Mouse (Mus musculus): ENCODE data around the gene Itpr1.

Itpr1 gene

GRCm38 (mm10) chr6:108246369-108247085 lies 33.6 kb downstream of the Itpr1 start:
- no peak for DNase-seq

DNA sequence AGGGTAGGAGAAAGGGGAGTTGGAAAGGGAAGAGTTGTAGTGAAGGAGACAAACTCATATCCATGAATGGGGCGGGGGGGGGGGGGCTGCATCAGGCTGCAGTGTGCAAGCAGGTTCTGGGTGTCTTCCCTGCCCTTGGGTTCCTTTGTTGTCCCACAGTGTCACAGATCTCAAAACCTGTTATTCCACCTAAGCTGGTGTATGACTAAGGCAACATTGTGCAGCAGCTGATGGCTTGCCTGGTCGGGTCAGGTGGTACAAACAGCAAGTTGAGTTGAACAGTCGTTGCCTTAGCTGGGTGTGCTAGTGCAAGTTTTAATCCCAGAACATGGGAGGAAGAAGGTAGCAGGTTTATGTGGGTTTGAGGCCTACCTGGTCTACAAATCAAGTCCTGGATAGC lies 34.3 kb downstream of the Itpr1 start:
- DNase-seq = no peak

GRCm38 (mm10) chr6:108248519-108248918 lies 35.6 kb downstream of the Itpr1 start:
- no peak for DNase-seq

DNA sequence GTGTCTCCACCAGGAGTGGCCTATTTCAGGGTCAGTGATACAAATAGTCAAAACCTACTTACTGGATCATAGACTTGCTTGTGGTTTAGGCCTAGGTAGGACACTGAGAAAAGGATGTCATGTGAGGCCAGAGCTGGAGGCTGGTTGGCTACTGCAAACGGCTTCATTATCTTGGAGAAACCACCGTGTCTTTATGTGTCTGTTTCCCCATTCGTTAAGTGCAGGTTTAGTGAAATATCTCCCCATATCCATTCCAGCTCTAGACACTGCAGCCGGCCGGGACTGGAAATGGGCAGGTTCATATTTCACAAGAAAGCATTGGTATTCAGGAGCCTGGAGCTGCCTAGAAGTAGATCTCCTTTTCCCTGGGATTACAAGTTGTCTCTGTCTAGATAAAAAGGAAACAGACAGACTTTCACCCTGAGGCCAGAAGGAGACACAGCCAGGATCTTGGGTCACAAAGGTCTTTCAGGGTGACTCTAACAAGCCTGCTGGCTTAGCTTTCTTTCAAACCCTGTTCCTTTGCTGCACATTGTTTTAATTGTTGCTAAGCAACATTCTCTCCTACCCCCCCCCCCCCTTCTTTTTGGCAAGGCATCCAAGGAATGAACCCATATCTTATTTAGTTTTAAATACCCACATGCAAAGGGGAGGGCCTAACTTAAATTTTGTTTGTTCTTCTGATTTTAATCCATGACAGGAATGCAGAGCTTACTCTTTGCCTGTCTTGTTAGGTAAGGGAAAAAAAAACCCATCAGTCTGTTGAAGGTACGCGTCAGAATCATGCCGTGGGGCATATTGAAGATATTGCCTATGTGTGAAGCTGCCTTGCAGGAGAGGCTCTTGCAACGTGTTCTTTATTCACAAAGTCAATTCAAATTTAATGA lies 36.4 kb downstream of the Itpr1 start:
- DNase-seq = no peak

- no peak for DNase-seq
Observed at GRCm38 (mm10) chr6:108249918-108250225, 37.0 kb downstream of the Itpr1 start.

DNA sequence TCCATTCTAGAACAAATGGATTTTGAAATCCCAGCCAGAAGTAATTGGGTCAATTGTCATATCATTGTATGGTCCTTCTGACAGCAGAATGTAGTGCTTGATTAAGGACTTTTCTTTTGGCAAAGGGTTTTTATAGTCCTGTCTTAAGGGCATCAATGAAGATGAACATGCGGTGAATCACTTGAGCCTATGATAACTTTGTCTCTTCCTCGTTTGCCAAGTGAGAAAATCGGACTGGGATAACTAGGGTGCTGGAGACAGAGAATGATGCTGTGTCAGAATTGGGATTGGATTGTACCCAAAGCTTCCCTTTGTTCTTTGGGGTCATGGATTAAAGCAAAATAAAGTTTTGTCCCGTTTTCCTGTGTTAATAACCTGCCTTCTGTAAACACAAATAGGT lies 37.5 kb downstream of the Itpr1 start:
- DNase-seq = no peak

GRCm38 (mm10) chr6:108252565-108253360 lies 39.9 kb downstream of the Itpr1 start:
- DNase-seq = no peak

DNA sequence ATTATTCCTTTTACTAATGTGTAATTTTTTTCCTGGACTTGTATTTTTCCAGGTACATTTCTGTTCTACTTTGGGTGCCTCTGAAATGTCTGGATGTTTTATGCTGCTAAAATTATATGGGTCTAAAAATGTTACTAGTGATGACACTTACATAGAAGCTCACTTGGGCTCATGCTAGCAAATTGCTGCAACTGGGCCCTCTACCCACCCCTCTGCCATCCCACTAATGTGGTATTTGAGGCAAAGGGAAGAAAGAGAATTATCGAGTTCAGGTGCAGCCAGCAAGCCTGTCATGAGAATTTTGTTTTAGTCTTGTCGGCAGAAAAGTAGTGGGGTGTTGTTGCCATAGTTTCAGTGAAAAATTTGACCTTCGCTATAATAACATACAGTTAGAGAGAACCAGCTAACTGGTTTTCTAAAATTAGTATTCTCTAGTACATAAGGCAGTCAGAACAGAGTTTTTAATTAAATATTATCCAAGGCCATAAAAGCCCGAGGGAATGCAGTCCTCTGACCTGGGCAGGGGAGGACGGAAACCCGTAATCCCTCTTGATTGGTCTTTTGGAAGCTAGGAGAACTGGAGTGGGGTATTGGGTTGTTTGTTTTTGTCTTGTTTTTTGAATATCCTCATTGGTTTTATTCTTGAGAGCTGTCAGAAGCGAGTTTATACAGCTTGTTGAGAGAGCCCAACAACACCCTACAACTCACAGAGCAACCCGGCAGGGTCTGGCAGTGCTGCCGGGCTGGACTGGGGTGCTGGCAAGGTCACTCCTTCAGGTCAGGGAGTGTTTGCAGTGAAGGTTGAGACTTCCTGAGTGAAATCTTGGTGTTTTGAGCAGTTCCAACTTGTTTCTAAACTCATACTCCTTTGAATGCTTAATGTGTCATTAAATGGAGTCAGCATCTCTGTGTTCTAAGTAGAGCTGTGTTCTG lies 41.5 kb downstream of the Itpr1 start:
- no peak for DNase-seq

DNA sequence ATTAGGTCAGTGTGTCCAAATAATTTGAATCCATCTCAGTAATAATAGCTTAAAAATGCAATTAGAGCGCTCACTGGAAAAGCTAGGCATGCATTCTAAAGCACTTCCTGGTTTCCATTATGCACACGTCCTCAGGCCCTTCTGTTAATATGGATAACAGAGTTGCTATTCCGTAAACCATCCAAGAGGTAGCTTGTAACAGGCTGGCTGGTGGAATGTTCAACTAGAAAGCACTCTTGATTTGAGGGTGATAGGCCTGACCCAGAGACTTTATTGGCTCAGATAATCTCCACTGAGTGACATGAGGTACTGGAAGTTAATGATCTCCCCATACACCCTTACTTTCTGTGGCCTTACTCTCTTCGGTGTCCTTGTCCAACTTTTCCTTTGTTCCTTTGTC lies 43.0 kb downstream of the Itpr1 start:
- no peak for DNase-seq

GRCm38 (mm10) chr6:108257225-108257624 lies 44.3 kb downstream of the Itpr1 start:
- DNase-seq = no peak

DNA sequence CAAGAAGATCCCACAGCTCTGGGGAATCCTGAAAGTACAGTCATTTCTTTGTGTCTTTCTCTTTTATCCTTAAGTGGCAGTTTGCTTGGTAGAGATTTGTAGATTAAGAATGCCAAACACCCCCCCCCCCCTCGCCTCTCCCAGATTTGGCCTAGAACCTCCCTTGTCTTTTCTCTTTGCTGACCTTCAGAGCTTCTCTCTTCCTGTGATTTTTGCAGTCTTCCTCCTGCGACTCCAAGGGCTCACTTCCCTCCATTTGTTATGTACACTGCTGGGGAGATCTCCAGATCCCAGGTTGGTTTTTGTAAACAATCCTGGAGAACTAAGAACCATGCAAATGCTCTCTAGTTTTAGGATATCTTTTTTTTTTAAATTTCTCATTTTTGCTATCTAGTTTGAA lies 45.7 kb downstream of the Itpr1 start:
- no peak for DNase-seq

- no peak for DNase-seq
Observed at GRCm38 (mm10) chr6:108259671-108260070, 46.8 kb downstream of the Itpr1 start.

DNA sequence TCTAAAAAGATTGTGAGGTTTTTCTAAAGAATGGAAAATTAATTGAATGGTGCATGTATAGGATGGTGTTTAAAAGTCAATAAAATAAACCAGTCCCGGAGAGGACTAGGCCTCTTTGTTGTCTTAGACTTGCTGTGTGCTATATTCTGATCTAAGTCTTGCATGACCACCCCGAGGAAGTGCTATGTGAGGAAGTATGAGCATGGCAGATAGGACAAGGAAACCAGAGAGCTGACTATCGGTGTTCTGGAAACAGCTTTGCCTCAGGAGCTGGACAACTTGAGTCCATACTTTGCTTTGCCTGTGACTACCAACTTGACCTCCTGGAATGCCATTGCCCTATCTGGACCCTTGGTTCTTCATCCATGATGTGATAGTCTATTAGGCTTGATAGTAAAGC lies 48.6 kb downstream of the Itpr1 start:
- no peak for DNase-seq

DNA sequence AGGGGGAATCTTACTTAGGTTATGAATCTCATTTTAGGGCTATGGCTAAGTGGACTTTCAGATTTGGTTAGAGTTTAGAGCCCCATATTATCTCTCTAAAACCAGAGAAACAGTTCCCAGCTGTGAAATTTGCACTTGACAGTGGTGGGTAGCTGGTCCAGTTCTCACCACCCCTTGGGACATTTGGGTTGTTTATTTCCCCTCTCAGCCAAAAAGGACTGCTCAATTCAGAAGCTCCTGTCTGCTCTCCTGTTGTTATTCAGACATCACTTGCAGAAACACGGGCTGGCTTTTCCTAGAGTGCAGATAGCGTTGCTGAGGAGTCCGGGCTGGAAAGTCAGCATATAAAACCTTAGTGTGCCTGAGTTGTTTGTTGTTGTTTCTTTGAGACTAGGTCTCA lies 51.3 kb downstream of the Itpr1 start:
- no peak for DNase-seq

DNA sequence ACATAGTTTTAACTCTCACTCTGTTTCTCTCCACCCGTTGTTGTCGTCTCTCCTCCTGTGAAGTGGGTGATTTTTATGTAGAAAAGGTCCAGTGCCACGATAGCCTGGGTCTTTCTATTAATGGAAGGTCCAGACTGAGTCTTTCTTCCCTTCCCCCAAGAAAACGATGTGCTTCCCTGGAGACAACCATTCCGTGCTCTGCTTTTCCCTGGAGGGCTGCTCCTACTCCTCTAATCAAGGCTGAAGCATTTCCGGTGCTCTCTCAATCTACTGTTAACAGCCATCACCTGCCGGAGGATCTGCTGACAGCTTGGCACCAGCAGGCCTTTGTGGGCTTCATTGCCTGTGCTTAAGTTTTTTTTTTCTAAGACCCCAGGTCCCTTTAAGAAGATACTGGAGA lies 60.6 kb downstream of the Itpr1 start:
- DNase-seq = no peak

GRCm38 (mm10) chr6:108274364-108275084 lies 61.6 kb downstream of the Itpr1 start:
- DNase-seq = no peak

DNA sequence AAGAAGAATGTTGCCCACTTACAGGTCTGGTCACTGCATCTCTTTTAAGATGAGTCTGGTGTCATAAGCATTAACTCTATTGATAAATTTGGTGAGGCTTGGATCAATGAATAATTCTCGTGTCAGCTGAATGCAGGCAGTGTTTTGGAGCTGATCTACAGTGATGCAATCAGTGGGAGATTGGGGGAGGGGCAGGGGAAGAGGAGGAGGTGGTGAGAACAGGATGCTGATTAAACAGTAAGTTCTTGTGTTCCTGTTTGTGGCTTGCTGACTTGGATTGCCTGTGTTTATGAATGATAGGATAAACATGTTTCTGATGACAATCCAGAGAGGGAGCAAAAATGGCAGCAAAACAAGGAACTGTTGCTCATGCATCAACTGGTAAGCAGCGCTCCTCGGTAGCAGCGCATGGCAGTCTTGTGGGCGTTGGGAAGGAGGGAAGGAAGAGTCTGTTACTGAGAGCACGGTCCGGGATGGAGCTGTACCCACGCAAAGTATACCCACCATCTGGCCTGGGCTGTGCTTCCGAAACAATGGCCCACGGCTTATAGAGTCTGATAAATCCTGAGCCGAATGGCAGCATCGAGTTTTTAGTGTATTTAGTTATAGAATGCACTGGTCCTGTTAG lies 64.1 kb downstream of the Itpr1 start:
- no peak for DNase-seq

- no peak for DNase-seq
Observed at GRCm38 (mm10) chr6:108277622-108278396, 64.9 kb downstream of the Itpr1 start.

- DNase-seq = no peak
Observed at GRCm38 (mm10) chr6:108278826-108279630, 66.1 kb downstream of the Itpr1 start.

DNA sequence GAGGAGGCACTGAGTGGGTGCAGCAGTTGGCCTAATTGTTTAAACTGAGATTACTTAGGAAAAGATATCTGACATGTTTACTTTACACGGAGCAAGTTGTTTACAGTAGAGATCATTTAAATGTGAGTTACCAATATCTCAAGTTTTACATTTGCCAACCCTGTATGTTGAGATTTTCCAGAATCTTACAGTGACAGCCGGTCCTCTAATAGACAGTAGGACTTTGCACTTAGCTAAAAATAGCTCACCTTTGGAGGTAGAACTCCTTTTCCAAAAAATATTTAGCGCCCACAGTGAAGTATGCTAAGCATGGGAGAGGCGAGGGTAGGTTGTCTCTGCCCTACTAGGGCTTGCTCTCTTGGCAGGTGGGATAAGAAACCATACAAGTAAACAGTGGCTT lies 69.2 kb downstream of the Itpr1 start:
- no peak for DNase-seq
